Mouse (Mus musculus) T-helper 2 cell (primary cell): ENCODE results near the gene Dhrs7b.
"Not testable (repeated sequence)": the region's sequence is repeated elsewhere in the genome, so short reads cannot be mapped to it uniquely, and the experiment has no call there.

ENCODE experiments used
- in situ Hi-C: fragments of 300-600 bp; cut with MboI, MseI; formaldehyde crosslinking; loops from one replicate; pipeline ENCODE4 v1.15.1; 2025; ENCODE audit warnings: high pct_unique_total_duplicates

The Dhrs7b gene

GRCm38 (mm10) chr11:60830433-60831052 lies at the start of gene Dhrs7b:
Dhrs7b (plus strand) TSS chr11:60830631.
- in situ Hi-C loops, result no loop called here

DNA sequence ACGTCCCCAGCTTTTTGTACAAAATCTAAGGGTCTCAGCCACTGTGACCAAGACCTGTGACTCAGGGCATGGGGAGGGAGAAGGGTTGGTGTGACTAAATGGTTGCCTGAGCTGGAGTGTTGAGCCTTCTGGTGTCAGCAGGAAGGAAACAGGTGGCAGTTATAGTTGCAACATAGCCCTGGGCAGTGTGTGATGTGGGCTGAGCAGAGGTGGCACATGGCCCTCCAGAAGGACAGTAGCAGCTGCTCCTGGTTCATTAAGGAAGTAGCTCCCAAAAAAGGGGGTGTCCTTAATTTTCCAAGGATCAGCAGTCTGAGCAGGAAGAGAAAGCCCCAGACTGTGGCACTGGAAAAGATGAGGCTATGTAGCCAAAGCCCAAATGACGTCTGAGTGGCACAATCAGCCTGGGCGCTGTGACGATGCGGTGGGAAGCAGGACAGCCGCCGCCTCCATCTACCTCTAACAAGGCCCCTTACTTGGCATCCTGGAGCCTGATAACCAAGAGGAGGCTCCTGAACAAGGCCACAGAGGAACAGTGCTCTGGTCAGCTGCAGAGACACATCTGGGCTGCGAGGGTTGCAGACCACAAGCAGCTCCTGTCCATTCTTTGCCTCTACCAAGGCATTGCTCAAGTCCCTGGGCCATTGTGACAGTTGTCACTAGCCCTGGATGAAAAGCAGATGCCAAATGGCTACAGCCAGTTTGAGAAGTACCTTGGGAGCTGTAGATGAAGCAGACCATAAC lies 46.1 kb upstream of the Dhrs7b start:
- in situ Hi-C loops, result loop anchor here (10.0 kb wide), 1 partner anchor 1310 kb away; no protein-coding TSS in a partner anchor

GRCm38 (mm10) chr11:60787595-60787994 lies 42.8 kb upstream of the Dhrs7b start:
- in situ Hi-C loops, result loop anchor here (10.0 kb wide), 1 partner anchor 1307 kb away; no protein-coding TSS in a partner anchor

DNA sequence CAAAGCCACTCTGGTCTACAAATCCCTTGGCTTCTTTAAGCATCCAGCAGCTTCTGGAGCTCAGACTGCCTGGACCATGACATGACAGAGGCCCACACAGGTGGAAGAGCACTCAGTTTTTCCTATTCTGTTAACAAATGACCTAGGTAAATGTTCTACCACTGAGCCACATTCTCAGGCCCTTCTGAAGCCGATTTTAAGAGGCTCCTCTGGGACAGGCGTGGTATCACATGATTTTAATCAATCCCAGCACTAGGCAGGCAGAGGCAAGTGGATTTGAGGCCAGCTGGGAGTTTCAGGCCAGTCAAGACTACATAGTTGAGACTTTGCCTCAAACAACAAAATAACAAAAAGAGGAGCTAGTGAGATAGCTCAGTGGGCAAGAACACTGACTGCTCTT lies 40.0 kb upstream of the Dhrs7b start:
- in situ Hi-C loops, result no loop called here

DNA sequence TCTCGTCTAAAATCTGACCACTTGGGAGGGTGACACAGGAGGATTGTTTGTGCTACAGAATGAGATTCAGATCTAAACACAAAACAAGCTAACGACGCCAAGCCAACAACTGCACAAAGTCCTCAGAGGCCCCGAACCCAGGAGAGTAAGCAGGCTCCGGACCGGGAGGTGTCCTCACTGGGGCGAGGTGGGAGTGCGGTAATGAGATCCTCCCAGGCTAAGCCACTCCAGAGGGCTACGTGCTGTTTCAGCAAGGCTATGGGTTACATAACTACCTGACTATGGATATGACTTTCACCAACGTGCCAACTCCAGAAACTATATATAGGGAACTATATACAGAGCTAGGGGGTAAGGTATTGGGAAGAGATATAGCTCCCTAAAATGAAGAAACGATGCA lies 34.1 kb upstream of the Dhrs7b start:
- in situ Hi-C loops, result no loop called here

DNA sequence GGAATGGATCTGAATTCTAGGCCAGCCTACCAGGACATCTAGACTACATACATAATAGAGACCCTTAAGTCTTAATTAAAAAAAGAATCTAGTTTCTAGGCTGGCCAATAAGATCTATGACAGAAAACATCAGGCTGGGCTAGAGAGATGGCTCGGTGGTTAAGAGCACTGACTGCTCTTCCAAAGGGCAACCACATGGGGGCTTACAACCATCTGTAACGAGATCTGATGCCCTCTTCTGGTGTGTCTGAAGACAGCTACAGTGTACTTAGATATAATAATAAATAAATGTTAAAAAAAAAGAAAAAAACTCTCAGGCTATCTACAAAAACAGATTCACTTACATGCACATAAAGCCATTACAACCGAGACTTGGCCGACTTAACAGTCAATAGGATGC lies 30.5 kb upstream of the Dhrs7b start:
- in situ Hi-C loops, result no loop called here

DNA sequence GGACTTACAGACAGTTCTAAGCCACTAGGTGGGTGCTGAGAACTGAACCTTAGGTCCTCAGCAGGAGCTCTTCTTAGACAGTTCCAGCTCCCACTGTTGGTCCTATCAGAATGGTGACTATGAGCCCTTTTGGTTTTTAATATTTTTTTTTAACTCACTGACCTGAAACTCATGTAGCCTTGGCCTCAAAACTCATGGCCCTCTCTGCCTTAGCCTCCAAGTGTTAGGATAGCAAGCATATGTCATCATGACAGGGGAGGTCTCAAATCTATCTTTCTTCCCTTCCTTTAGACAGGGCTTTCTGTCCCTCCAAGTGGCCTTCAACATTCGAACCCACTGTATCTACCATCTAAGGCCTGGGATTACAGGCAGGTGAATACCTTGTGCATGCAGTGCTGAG lies 29.5 kb upstream of the Dhrs7b start:
- in situ Hi-C loops, result no loop called here

DNA sequence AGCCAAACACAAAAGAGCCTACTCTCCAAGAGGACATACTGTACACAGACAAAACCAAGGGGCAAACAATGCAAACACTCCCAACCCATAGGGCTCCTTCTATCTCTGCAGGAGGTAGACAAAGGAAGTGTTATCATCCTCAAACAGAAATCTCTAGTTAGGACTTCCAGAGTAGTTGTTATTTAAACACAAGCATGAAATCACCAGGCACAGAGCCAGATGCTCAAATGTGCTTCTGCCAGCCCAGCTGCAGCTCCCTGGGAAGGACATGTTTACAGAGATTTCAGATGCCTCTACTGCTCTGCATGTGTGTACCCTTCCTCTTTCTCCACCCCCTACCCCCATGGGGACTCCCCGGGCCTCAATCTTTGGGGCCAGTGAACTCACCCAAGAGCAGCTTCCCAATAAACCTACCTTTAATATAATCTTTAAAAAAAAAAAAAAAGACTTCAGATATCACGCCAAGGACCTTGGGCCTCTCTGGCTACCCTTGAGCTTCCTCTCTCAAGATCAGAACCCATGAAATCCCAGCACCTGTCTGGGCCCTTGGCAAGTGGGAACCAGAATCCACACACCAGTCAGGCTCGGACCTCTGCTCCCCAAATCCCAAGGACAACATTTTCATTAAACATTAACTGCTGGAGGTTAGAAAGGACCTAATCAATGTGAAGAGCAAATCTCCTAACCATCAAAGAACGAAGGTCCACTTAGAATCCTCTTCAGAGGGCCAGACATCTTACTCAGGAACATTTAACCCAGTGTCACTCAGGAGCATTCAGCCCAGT lies 22.0 kb upstream of the Dhrs7b start:
- in situ Hi-C loops, result no loop called here

- in situ Hi-C loops, result no loop called here
These were observed 20.9 kb upstream of the Dhrs7b start for GRCm38 (mm10) chr11:60809546-60809945.

DNA sequence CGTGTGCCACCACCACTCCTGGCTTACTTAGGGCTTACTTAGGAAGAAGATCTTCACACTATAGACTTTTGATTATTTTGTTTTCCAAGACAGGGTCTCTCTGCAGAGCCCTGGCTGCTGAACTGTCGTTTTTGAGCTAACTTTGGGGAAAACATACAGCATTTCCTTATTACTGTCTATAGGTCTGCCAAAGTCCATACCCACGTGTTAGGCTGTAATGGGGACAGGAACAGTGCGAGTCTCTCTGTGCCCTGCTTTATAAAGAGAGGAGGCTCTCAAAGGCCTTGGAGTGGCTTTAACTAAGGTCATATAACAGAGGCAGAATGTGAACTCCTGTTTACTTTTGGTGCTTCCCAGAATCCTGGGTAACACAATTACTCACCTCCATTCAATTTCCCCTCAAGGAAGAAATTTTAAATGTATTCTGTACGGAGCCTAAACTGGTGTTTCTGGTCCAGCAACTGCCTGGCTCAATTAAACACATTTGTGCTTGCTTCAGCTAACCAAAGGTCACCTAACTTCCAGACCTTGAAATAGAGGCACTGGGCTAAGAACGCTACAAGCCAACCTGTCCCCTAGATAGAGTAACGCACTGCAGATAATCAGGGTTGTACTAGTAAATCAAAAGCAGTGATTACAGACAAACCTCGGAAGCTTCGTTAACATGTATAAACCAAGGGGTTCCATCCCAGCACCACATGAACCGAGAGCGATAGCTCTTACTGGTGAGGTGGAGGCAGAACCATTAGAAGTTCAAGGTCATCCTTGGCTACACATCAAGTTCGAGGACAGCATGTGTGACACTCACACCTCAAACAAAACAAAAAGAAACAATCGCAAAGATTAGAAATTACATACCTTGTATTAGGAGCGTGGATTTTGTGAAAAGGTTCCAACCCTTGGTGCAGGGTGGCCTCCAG lies 20.1 kb upstream of the Dhrs7b start:
- in situ Hi-C loops, result no loop called here

DNA sequence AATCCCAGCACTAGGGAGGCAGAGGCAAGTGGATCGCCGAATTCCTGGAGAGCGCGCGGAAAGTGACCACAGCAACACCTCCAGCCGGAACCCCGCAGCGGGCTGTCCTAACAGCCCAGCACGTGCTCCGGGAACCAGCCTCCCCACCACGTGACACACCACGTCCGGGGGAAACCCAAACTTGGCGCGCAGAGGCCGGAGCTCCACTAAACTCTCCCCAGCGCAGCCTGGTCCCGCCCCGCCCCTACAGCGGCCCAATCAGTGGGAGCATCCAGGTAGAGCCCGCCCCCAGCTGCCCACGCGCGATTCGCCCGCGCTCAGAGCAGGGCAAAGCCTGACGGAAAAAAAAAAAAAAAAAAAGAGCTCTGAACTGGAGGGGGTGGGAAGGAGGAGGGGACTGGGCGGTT lies 19.4 kb upstream of the Dhrs7b start:
- in situ Hi-C loops, result no loop called here

- in situ Hi-C loops, result not testable (repeated sequence)
These were observed 18.8 kb upstream of the Dhrs7b start, which contains the start of gene Shmt1 for GRCm38 (mm10) chr11:60811618-60812017. Shmt1 (minus strand) TSS chr11:60811718.

DNA sequence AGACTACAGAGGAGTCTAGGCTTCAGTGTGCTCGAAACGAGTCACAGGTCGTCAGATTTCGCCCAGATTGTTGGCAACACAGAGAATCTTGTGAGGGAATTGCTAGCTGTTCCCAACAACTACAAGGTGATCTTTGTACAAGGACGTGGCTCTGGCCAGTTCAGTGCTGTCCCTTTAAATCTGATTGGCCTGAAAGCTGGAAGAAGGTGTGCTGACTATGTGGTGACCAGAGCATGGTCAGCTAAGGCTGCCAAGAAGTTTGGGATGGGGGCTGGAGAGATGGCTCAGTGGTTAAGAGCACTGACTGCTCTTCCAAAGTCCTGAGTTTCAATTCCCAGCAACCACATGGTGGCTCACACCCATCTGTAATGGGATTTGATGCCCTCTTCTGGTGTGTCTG lies 14.0 kb upstream of the Dhrs7b start:
- in situ Hi-C loops, result no loop called here

- in situ Hi-C loops, result no loop called here
These were observed 6.7 kb upstream of the Dhrs7b start for GRCm38 (mm10) chr11:60823771-60824170.

GRCm38 (mm10) chr11:60825191-60825590 lies 5.2 kb upstream of the Dhrs7b start:
- in situ Hi-C loops, result loop anchor here (5.0 kb wide), 1 partner anchor 47 kb away; no protein-coding TSS in a partner anchor

DNA sequence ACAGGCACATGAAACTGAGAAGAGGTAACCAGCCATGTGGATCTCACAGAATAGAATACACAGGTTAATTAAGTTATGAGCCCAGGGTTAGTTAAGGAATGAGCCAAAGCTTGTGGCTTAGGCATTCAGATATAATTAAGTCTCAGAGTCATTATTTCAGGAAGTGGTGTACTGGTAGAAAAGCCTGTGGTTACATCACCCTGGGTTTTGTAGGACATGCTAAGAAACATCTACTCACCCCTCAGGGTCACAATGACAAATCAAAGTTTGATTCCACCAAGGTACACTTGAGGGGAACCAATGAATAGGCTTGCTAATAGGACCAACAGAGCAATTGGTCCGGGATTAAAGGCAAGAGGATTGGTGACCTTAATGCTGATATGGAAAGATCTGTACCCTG lies 3.7 kb upstream of the Dhrs7b start:
- in situ Hi-C loops, result loop anchor here (5.0 kb wide), 1 partner anchor 46 kb away; no protein-coding TSS in a partner anchor

- in situ Hi-C loops, result loop anchor here (5.0 kb wide), 1 partner anchor 45 kb away; no protein-coding TSS in a partner anchor
These were observed 3.0 kb upstream of the Dhrs7b start for GRCm38 (mm10) chr11:60827241-60827945.

GRCm38 (mm10) chr11:60828903-60829302 lies 1.5 kb upstream of the Dhrs7b start:
- in situ Hi-C loops, result loop anchor here (5.0 kb wide), 1 partner anchor 43 kb away; no protein-coding TSS in a partner anchor

GRCm38 (mm10) chr11:60836897-60837296 lies 6.5 kb downstream of the Dhrs7b start:
- in situ Hi-C loops, result no loop called here

DNA sequence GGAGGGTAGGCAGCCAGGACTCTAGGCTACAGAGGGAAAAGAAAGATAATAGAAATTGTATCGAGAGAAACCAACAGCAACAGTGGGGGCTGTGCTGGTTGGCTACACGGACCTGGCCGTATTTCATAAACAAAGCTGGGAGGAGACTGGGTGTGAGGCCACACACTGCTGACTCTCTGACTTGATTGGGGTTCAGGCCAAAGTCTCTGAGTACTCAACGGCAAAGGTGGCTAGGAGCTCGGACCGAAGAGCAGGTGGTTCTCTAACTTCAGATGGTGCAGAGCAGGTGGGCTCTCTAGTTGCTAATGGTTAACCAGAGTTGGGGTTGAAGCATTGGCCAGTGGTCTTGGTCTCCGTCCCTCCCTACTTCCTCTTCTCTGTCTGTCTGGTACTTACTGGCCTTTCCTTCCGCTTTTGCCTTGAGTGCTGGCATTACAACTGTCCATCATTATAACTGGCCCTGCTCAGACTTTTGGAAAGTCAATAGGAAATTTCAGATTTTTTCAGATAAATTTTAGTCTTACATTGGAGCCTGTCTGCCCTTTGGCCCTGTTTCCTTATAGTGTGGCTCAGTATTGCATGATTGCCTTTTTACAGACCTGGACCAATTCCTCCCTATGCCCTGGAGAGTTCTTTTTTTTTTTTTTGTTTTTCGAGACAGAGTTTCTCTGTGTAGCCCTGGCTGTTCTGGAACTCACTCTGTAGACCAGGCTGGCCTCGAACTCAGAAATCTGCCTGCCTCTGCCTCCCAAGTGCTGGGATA lies 7.4 kb downstream of the Dhrs7b start:
- in situ Hi-C loops, result no loop called here
